Mouse (Mus musculus): ENCODE data around the gene Gstt1.
"Not testable (repeated sequence)": the region's sequence is repeated elsewhere in the genome, so short reads cannot be mapped to it uniquely, and the experiment has no call there.

Gstt1 gene

DNA sequence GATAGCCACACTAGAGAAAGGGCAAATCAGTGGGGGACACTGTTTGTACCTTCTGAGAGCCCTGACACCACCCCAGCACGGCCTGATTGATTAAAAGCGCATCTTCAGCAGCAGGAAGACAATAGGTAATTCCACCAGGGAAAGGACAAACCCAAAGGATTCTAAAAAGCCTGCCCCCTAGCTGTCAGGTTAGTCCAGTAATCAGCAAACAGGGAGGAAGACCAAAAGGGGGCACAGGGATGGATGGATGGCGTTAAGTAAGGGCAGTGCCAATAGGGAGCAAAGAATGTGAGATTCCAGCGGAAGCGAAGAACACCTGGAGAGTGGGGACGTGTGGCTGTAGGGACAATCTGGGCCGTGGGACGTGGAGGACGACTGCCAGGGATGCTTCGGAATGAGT, 20.3 kb upstream of the Gstt1 start:
- DNase-seq (ENCODE audit: low read depth, low spot score): no peak

DNA sequence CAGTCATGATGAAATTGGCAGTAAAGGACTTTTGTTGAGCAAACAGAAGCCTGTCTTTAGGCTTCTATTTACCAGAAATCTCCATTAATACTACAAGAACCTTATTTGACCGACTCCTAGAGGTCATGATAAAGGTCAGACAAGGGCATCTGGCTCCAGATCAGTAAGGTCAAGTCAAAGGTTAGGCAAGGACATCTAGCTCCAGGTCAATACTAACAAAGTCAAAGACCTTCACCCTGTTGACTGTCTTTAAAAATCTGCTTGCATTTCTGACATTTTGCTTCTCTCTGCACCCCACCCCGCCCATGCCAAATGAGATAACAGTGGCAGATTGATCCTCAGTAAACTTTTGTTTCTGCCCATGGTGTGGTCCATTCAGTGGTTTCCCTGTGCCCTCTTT, 5.8 kb upstream of the Gstt1 start:
- DNase-seq (ENCODE audit: low read depth, low spot score): no peak

DNA sequence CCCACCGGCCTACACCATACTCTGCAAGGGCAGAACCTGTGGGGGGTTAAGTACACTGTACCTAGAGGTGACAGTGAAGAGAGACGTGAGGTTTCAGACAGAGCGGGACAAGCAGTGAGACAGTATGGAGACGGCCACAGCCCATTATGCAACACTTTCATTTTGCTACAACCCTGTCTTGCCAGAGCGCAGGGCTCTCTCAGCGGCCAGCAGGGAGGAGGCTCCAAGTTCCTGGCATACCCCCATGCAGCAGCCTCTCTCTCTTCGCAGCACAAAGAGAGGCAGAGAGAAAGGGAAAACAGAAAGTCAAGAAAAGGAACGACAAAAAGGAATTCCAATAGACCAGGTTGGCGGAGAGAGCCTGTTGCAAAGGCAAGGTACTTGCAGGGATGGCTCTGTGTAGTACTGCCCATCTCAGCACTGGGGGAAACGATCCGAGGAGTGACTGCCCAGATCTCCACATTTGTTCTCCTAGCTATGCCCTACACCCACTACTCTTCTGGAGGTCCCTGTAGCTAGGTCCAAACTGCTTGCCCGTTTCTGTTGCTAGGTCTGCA, 687 bp downstream of the Gstt1 start:
- DNase-seq (ENCODE audit: low read depth, low spot score): no peak

DNA sequence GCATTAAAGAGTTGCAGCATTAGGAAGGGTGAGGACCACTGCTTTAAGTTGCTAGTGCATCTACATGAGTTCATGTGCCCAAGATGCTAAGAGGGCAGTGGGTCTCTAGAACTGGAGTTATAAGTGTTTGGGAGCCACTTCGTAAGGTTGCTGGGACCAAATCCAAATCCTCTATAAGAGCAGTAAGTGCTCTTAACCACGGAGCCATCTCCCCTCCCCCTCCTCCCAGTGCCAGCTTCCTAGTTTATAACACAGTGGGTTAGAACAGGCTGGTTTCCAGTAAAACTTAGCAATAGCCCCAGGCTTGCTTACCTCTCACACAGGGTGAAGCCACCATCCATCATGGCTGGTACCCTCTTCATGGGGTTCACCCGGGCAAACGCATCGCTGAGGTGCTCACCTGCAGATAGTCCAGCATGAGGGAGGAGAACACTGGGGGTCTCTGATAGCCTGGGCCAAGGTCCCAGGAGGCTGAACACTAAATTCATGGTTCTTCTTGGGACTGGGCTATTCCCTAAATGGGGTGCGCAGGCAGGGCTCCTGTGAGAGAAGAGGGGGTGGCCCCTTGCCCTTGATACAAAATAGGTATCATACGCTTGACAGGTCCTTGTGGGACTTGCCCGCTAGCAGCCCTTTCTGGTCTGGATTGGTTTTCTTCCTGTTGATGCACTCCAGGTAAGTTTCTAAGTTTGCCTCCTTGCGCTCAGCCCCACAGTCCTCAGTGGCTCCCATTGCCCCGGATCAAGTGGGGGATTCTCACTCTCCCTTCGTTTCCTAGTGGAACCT, 1.5 kb downstream of the Gstt1 start:
- DNase-seq (ENCODE audit: low read depth, low spot score): no peak

DNA sequence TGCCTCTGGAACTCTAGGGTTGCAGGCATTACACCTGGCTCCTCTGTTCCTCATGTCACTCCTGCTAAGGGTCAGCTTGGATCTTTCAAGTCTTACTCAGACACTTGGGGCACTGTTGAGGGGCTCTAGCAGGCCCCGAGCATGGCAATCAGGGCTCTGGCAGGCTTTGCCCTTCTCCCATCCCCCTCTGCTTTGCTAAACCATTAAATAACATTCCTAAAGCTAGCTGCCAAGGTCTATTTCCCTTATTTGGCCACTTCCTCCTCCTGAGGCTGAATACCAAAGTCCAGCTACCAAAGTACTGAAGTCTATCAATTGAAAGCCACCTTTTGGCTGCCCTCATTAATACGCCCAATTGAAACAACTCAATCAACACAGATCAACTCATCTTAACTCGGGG, 3.5 kb downstream of the Gstt1 start:
- no peak for DNase-seq (ENCODE audit: low read depth, low spot score)

DNA sequence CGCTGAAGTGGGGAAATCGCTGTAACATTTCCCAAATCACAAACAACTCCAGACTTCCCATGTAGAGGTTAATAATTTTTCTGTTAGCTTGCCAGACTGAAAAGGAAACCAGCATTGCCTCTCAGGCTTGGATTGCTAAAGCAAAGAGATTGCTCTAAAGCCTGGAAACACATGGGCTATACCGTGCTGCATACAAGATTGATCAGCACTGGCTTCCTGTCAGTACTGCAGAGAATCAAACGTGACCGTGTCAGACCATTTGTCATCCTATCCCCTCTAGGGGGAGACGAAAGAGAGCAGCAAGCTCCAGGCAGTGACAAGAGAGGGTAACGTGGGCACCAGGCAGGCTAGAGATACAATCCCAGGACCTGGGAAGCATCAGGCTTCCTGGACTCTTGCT, 7.6 kb downstream of the Gstt1 start:
- DNase-seq (ENCODE audit: low read depth, low spot score): no peak

DNA sequence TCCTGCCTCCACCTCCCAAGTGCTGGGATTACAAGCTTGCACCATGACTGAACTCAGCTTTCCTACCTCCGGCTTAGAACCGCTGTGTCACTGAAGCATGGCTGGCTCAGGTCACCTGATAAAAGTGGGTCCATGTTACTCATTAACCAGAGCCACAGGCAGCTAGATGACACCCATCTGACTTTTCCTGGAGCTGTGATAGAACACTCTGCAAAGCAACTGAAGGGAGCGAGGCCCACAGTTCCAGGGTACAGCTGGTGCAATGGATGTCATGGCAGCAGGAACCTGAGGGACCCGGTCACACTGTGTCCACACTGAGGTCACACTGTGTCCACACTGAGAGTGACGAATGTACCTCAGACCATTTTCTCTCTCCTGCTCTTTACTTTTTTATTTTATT, 8.5 kb downstream of the Gstt1 start:
- no peak for DNase-seq (ENCODE audit: low read depth, low spot score)

DNA sequence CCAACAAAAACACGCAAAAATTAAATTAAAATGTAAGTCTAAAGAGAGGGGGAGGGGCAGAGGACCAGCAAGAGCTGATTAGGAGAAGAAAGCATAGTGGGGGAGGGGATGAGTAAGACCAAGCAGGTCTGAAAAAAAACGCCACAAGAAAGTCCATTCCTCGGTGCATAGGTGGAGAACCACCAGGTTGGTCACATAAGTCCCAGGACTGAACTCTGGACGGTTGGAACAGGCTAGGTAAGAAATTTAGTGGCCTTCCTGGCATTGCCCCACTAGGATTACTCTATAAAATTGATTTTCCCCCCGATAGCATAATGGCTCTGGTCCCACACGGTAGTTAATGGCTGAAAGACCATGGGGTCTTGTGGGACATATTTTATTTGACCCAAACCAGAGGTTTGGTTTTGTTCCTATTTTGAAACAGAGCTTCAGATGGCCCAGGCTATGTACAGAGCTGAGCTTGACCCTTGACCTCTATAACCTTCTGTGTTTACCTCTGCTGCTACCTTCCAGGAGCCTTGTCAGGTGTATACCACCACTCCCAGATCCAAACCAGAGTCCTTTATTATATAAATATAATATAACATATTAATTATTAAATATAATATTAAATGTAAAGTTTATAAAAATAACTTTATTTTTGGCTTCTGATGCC, 9.2 kb downstream of the Gstt1 start:
- no peak for DNase-seq (ENCODE audit: low read depth, low spot score)

DNA sequence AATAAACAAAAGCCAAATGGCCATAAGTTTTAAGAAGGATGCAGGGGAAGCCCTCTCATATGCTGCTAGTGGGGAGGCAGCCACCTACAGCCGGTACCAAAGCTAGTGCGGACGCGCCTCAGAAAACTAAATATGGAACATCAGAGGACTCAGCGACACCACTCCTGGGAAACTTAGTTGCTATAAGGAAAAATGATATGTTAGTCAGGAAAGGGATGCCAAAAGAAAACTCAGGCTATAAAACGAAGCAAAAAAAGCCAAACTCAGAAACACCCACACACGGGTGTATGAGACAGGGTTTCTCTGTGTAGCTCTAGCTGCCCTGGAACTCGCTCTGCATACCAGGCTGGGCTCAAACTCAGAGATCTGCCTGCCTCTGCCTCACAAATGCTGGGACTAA, 10.1 kb downstream of the Gstt1 start:
- no peak for DNase-seq (ENCODE audit: low read depth, low spot score)

DNA sequence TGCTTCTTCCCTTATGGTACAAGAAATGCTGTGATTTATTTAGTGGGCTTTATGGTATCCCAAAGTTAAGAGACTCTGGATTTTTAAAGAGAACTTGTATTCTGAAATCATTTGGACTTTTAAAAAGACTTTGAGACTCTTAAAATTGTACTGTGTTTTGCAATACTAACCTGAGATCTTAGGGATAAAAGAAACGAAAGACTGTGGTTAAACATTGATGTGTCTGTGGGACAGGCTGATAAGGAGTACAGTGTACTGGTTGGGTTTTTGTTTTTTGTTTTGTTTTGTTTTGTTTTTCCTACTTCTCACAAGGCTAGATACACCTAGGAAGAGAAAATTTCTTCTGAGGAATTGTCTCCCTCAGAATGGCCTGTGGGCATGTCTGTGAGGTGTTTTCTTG, 12.9 kb downstream of the Gstt1 start:
- DNase-seq (ENCODE audit: low read depth, low spot score): no peak

DNA sequence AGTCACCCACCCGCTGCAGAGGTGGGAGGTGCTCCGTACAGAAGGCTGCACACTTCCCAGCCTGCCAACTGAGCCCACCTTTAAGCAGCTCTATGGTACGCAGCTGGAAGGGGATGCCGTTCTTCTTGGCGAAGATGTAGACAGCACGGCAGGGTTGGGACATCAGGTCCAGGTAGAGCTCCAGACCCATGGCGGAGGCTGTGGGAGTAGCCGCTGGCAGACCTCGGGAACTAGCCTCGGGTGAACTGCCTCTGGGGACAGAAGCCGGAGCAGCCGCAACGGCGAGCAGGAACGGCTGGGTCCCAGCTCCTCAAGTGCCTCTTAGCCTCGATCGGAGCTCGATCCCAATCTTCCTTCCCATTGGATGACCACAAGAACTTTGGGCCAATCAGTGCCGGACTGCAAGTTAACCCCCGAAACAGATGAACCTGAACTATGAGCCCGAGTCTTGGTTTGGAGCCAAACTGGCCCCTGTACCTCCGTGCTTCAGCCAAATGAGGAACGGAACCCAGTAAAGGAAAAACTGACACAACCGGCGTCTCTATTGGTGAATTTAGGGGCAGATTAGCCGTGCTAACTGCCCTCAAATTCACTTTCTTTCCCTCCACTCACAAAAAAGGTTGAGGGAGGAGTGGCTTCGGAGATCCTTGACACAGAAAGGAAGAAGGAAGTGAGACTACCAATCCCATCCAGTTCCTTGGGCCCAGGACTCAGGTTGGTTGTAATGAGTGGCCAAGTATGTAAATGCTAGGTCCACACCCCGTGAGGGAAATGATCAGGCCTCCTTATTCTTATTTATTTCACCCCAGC, 17.4 kb downstream of the Gstt1 start, which contains the start of the genes Gm20441 and Gstt3:
Gene Gm20441 (minus strand): TSS at position 186 of the 810 bp plus-strand sequence.
Gene Gstt3 (minus strand): TSS at position 646 of the 810 bp plus-strand sequence.
- DNase-seq (ENCODE audit: low read depth, low spot score): peak; percentile 78

DNA sequence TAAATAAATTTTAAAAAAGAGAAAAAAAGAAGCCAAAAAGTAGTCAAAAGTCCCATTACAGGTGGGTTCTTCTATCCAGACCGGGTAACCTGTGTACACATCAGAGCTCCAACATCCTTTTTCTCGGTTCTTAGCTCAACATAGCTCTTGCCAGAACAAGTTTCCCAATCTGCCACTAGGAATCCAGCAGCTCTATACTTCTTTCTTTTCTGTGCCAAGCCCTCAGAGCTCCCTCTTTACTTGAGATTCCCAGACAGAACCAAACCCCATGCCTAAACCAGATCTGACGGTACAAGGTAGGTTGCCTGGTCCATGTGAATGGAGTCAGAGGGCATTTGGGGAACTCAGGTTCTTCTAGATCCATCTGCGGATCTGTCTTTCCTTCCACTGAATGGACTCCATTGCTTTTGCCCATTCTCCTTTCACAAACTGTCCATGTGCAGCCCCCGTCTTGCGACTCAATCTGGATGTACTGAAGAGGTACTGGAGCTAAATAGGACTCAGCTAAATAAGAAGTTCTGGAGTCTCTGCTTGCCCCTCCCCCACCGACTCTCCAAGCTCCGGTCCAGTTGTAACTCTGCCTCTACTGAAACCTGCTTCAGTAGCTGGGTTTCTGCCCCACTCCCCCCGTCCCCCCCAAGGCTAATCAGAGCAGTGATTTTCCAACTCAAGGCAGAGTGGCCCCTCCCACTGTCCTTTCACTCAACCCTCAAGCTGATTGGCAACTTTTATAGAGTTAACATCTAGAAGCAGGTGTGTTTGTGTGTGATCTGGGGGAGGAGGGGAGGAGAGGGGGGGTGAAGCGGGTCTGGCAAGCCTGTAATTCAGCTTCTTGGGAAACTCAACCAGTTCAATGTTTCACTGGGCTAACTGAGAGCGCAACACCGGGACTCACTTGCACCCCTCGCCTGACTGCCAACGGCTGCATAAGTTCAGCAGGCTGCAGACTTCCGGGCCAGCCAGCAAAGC, 18.9 kb downstream of the Gstt1 start:
- no peak for DNase-seq (ENCODE audit: low read depth, low spot score)

DNA sequence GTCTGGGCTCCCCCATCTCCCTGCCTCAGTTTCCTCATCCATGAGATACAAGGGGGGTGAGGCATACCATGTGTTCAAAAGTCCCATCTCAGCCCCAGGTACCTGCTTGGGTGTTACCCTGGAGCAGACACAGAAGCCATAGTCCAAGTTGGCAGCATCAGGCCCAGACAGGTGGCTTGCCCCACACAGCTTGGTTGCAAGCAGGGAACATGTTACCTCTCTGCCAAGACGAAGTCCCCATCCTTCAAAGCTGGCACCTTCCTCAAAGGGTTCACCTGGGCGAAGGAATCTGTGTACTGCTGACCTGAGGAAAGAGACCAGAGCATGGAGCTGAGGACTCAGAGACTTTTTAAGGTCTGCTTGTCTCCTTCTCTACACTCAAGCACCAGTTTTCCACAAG, 20.5 kb downstream of the Gstt1 start:
- DNase-seq (ENCODE audit: low read depth, low spot score): no peak

DNA sequence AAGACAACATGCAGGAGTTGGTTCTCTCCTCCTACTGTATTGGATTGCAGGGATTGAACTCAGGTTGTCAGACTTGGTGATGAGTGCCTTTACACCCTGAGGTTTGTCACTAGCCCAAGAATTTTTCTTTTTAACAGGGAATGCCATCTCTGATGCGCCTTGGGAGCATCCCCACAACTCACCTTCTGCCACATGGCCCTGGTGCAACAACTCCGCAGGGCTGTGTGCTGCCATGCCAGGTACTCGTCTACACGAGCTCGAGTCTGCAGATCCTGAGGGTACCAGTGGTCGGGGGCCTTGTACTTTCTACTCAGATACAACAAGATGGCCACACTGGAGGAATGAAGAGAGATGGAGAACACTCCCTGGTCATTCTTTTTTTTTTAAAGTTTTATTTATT, 21.8 kb downstream of the Gstt1 start:
- no peak for DNase-seq (ENCODE audit: low read depth, low spot score)

DNA sequence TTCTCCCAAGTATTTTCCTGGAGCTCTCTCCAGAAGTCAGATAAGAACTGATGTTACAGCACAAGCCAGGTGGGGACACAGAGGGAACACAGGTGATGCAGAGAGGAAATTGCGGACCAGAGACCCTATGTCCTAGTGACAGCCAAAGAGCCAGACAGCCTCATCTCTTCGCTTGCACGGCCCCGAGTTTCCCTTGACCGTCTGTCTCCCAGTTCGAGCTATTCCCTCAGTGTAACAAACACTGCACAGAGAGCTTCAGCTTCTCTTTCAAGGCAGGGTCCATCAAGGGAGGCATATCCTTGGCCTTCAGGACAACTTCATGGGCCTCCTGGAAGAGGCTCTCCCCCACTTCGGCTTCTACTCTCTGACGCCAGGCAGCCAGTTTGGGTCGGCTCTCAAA, 23.8 kb downstream of the Gstt1 start:
- no peak for DNase-seq (ENCODE audit: low read depth, low spot score)

DNA sequence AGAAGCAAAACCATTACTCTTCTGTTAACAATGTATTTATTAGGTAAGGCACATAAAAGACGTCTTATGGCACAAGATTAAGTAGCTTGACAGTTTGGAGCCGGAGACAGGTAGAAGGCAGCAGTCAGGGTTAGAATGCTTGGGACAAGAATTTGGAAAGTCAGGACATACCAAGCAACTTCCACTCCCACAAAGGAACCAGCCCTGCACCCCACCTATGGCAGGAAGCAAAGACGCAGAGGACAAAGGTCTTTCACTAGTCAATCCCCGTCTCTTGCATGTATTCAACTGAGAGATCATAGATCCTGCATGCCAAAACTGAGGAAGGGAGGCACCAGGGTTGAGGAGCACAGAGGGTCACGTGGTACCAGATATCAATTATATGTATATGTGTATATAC, 24.3 kb downstream of the Gstt1 start:
- no peak for DNase-seq (ENCODE audit: low read depth, low spot score)

DNA sequence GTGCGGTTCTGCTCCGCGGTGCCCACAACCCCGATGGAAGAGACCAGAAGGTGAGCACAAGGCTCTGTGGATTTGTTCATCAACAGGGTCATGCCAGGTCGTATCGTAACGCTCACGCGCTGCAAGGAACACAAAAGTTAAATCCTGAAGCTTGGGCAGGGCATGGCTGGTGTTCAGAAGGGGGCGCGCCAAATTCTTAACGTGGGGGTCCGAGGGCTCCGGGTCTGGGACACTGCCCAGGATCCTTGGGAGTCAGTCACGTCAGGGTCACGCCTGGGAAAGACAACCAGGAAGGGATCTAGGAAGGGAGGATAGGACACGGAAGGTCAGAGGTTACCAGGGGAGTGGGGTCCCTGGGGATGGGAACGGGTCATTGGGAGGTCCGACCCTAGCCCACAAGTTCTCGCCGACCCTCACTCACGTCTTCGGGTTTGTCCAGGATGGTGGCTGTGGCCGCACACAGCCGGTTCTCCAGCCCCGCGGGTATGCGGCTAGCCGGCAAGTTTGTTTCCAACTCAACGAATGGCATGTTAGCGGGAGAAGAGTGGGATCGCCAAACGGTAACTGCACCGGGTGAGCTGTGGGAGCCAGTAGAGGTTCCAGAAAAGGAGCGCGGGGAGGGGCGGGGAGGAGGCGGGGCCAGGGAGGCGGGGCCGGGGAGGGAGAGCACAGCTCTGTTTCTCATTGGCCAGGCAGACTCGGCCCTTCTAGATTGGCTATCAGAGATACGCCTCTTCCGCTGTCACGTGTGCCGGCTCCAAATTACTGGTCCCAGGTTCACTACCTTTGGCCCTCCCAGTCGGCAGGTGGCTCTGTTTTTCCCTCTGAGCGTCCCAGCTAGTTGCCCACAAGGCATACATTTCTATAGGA, 25.4 kb downstream of the Gstt1 start, which contains the start of gene Ddt:
Gene Ddt (minus strand): TSS at position 620 of the 870 bp plus-strand sequence.
- peak; percentile 90 for DNase-seq (ENCODE audit: low read depth, low spot score)

DNA sequence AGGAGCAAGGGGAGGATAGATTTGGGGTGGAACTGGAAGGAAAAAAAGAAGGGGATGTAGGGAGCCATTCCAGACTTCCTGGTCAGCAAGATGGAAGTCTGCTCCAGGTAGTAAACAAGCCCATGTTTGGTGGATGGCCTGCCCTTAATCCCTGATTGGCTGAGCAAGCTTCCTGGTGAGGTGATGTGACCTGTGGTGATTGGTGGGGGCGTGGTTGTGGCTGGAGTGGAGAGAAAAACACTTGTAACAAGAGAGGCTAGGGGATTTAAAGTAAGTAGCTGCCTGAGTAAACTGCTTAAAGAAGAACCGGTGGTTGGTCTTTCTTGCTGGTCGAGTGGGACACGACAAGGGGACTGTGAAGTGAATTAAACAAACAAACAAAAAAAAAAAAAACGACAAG, 30.6 kb downstream of the Gstt1 start:
- DNase-seq (ENCODE audit: low read depth, low spot score): not testable (repeated sequence)

DNA sequence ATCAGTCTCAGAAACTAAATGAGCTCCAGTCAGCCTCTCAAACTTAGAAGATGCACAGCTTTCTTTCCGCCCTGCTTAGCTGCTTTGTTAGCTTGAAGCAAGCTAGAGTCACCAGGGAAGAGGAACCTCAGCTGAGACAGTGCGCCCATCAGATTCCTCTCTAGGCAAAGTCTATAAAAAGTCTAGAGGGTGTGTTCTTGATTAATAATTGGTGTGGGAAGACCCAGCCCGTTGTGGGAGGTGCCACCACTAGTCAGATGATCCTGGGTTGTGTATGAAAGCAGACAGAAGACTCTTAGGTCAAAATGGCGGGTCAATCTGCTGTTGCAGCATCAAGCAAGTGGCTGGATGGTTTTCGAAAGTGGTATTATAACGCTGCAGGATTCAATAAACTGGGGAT, 31.5 kb downstream of the Gstt1 start:
- no peak for DNase-seq (ENCODE audit: low read depth, low spot score)

Data from forelimb bud, embryonic 11.5 days (tissue).